Comparison of ENCODE assay signal across 15 mouse cellular contexts in the genomic region with DNA sequence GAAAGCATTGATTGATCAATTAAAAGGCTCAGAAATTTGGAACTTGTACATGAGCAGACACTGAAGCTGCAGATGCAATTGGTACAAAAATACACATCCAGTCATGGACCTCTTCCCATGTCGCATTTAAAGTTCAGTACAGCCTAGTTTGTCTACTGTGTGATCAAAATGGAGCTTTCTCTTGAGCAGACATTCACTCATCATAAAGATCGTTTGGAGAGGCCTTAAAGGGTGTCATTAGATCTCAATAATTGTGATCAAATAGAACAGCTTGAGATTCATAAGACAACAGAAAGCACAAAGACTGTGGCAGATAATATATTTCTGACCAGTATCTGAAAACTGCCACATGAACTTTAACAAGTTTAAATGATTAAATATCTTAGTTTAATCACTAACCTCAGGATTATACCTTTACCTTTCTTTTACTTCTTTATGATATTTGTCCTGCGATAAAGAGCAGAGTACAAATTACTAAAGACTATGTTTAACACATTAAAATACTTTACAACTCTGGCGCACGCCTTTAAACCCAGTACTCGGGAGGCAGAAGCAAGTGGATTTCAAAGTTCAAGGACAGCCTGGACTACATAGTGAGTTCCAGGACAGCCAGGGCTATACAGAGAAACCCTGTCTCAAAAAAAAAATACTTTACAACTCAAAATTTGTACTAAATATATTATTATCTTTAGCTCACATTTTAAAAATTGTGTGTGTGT.
"Had no signal": no experiment of that assay in that cellular context is flagged by ENCODE, and none has a peak within 500 bp of the region (broad histone marks: within the 10 kb centered on the region; RNA-seq: fewer than 3 reads in every experiment).

No protein-coding gene starts in this region.

- H3K27ac ChIP-seq: midbrain, embryonic 10.5 days; midbrain, embryonic 12.5 days; neural tube, embryonic 12.5 days; stomach, embryonic 15.5 days; stomach, postnatal 0 days had no signal

- H3K4me2 ChIP-seq: lung, embryonic 14.5 days; midbrain, embryonic 12.5 days; neural tube, embryonic 12.5 days; stomach, embryonic 15.5 days had no signal

- H3K36me3 ChIP-seq: midbrain, embryonic 10.5 days; midbrain, embryonic 12.5 days; neural tube, embryonic 12.5 days; stomach, embryonic 15.5 days had no signal

- ATAC-seq: midbrain, embryonic 16.5 days had no signal

- H3K4me1 ChIP-seq: midbrain, embryonic 10.5 days; midbrain, embryonic 12.5 days; neural tube, embryonic 12.5 days; stomach, embryonic 15.5 days had no signal

- DNase-seq: lung, adult 18-20 months; lung, embryonic 14.5 days; lung, postnatal 10 days; lung, postnatal 4 days; midbrain, embryonic 14.5 days; right cerebral cortex, postnatal 14 days; thymus, adult 2 months; thymus, postnatal 25 days; thymus, postnatal 4 days had no signal

- H3K9ac ChIP-seq: lung, embryonic 14.5 days; midbrain, embryonic 12.5 days; neural tube, embryonic 12.5 days; stomach, embryonic 15.5 days had no signal

- H3K27me3 ChIP-seq: midbrain, embryonic 12.5 days; neural tube, embryonic 12.5 days; stomach, embryonic 15.5 days had no signal

- H3K4me3 ChIP-seq: midbrain, embryonic 10.5 days; midbrain, embryonic 12.5 days; neural tube, embryonic 12.5 days; stomach, embryonic 15.5 days had no signal

- H3K9me3 ChIP-seq: midbrain, embryonic 10.5 days; midbrain, embryonic 12.5 days; neural tube, embryonic 12.5 days; stomach, embryonic 15.5 days had no signal
